Comparison of ENCODE assay signal across 19 mouse cellular contexts in genomic region chr16:10787548-10788058, GRCm38 (mm10). TPM values are rescaled to one million over a fixed set of nuclear protein-coding genes. Genes with fewer than 3 reads are reported as not detected.
A peak's percentile ranks its signal among the peaks of the same experiment; 100 is the strongest.
DNase-seq lines count a peak whose midpoint lies in the region; ATAC-seq and TF ChIP-seq lines count a peak whose summit lies in the region.
"Had no signal": no experiment of that assay in that cellular context is flagged by ENCODE, and none has a peak within 500 bp of the region (broad histone marks: within the 10 kb centered on the region; RNA-seq: fewer than 3 reads in every experiment).

No protein-coding gene starts in this region.

- no peaks in the 10 kb centered on the region for H3K4me1 ChIP-seq in cerebellum, adult 2 months (ENCODE audit: control insufficient read depth, insufficient read depth, low read length)
- H3K4me1 ChIP-seq in kidney, embryonic 15.5 days = peaks cover 47% of the 10 kb centered on the region
- peaks cover 26% of the 10 kb centered on the region for H3K4me1 ChIP-seq in kidney, embryonic 16.5 days (ENCODE audit: insufficient read depth, low read length)
- peaks cover 42% of the 10 kb centered on the region for H3K4me1 ChIP-seq in thymus, adult 2 months (replicated peaks; ENCODE audit: control insufficient read depth, insufficient read depth, low read length)
- peaks cover 25% of the 10 kb centered on the region for H3K4me1 ChIP-seq in stomach, embryonic 16.5 days (ENCODE audit: control insufficient read depth, insufficient read depth, low read length)

- H3K27ac ChIP-seq in cerebellum, adult 2 months (ENCODE audit: insufficient read depth, low read length) = no peak overlapping the region
- H3K27ac ChIP-seq in kidney, embryonic 15.5 days = peak overlapping the region; percentile 45; the same call in 1 of the 2 replicates
- no peak overlapping the region for H3K27ac ChIP-seq in kidney, embryonic 16.5 days (ENCODE audit: low read length)
- peak overlapping the region; percentile 22; the same call in 1 of the 2 replicates for H3K27ac ChIP-seq in thymus, adult 2 months (ENCODE audit: control insufficient read depth, insufficient read depth, low read length)
- H3K27ac ChIP-seq in stomach, embryonic 16.5 days (ENCODE audit: low read length) = peak overlapping the region; percentile 99
- H3K27ac ChIP-seq: liver, embryonic 13.5 days; midbrain, embryonic 15.5 days had no signal

- WGBS in cerebellum, adult 2 months = 82% methylated on average over 7 of the region's 7 CpGs
- WGBS in kidney, embryonic 15.5 days = 81% methylated on average over 7 of the region's 7 CpGs
- 75% methylated on average over 7 of the region's 7 CpGs for WGBS in kidney, embryonic 16.5 days
- WGBS in thymus, adult 2 months = 88% methylated on average over 7 of the region's 7 CpGs
- WGBS in stomach, embryonic 16.5 days = 73% methylated on average over 7 of the region's 7 CpGs

- no peak for TF ChIP-seq CTCF in cerebellum, adult 2 months (IDR thresholded peaks at IDR 0.05; ENCODE audit: borderline replicate concordance, insufficient read depth, low read depth, low read length)
- TF ChIP-seq CTCF in thymus, adult 2 months (IDR thresholded peaks at IDR 0.05; ENCODE audit: borderline replicate concordance, control insufficient read depth, extremely low read depth, insufficient read depth, low read length, poor library complexity) = no peak

- peak; percentile 16 for DNase-seq in cerebellum, adult 9-11 months
- no peak for DNase-seq in cerebellum, adult 2 months
- DNase-seq in thymus, adult 2 months = no peak
- DNase-seq in thymus, postnatal 4 days = no peak
- DNase-seq in adrenal gland, postnatal 4 days (ENCODE audit: low spot score in 2 of 2) = no peak
- DNase-seq: cerebellum, adult 11 months; kidney, adult 8-10 months; liver, embryonic 13.5 days had no signal

- ATAC-seq in kidney, embryonic 15.5 days (replicated peaks; ENCODE audit: low FRiP score) = no peak
- no peak for ATAC-seq in kidney, embryonic 16.5 days (ENCODE audit: low FRiP score, low TSS enrichment)
- no peak for ATAC-seq in stomach, embryonic 16.5 days (ENCODE audit: insufficient read depth, low FRiP score)
- ATAC-seq: midbrain, embryonic 15.5 days had no signal

- H3K9ac ChIP-seq in kidney, embryonic 15.5 days = no peak overlapping the region
- no peak overlapping the region for H3K9ac ChIP-seq in kidney, embryonic 16.5 days (replicated peaks; ENCODE audit: low read length)
- H3K9ac ChIP-seq in stomach, embryonic 16.5 days (ENCODE audit: low read length) = no peak overlapping the region
- H3K9ac ChIP-seq: liver, embryonic 13.5 days; lung, embryonic 15.5 days; midbrain, embryonic 15.5 days had no signal

- no peak for TF ChIP-seq POLR2A in cerebellum, adult 2 months (IDR thresholded peaks at IDR 0.05; ENCODE audit: borderline replicate concordance, insufficient read depth, low read length)
- no peak for TF ChIP-seq POLR2A in thymus, adult 2 months (IDR thresholded peaks at IDR 0.05; ENCODE audit: control insufficient read depth, extremely low read depth, insufficient read depth, low read length, poor library complexity)

- no peaks in the 10 kb centered on the region for H3K36me3 ChIP-seq in kidney, embryonic 15.5 days
- H3K36me3 ChIP-seq in kidney, embryonic 16.5 days (ENCODE audit: insufficient read depth, low read length) = no peaks in the 10 kb centered on the region
- peaks cover 18% of the 10 kb centered on the region for H3K36me3 ChIP-seq in thymus, adult 2 months (ENCODE audit: control insufficient read depth, insufficient read depth, low read length)
- no peaks in the 10 kb centered on the region for H3K36me3 ChIP-seq in stomach, embryonic 16.5 days (ENCODE audit: control insufficient read depth, insufficient read depth, low read length)
- H3K36me3 ChIP-seq: liver, embryonic 13.5 days; lung, embryonic 15.5 days; midbrain, embryonic 15.5 days had no signal

- H3K4me3 ChIP-seq in cerebellum, adult 2 months (replicated peaks; ENCODE audit: insufficient read depth, low read depth, low read length) = no peak overlapping the region
- no peak overlapping the region for H3K4me3 ChIP-seq in kidney, embryonic 15.5 days (replicated peaks)
- H3K4me3 ChIP-seq in kidney, embryonic 16.5 days (ENCODE audit: low read length) = no peak overlapping the region
- no peak overlapping the region for H3K4me3 ChIP-seq in thymus, adult 2 months (ENCODE audit: control insufficient read depth, insufficient read depth, low read length)
- H3K4me3 ChIP-seq in stomach, embryonic 16.5 days (replicated peaks; ENCODE audit: low read length) = no peak overlapping the region
- H3K4me3 ChIP-seq: liver, embryonic 13.5 days; lung, embryonic 15.5 days; midbrain, embryonic 15.5 days had no signal

- no peaks in the 10 kb centered on the region for H3K27me3 ChIP-seq in cerebellum, adult 2 months (ENCODE audit: control insufficient read depth, insufficient read depth, low read length)
- no peaks in the 10 kb centered on the region for H3K27me3 ChIP-seq in kidney, embryonic 15.5 days
- no peaks in the 10 kb centered on the region for H3K27me3 ChIP-seq in kidney, embryonic 16.5 days (ENCODE audit: insufficient read depth, low read length)
- no peaks in the 10 kb centered on the region for H3K27me3 ChIP-seq in thymus, adult 2 months (ENCODE audit: control insufficient read depth, insufficient read depth, low read length)
- no peaks in the 10 kb centered on the region for H3K27me3 ChIP-seq in stomach, embryonic 16.5 days (ENCODE audit: control insufficient read depth, insufficient read depth, low read length)
- H3K27me3 ChIP-seq: lung, embryonic 15.5 days had no signal

- no peaks in the 10 kb centered on the region for H3K9me3 ChIP-seq in kidney, embryonic 15.5 days (replicated peaks)
- no peaks in the 10 kb centered on the region for H3K9me3 ChIP-seq in kidney, embryonic 16.5 days (ENCODE audit: low read length)
- no peaks in the 10 kb centered on the region for H3K9me3 ChIP-seq in stomach, embryonic 16.5 days (replicated peaks; ENCODE audit: control insufficient read depth, low read length)
- H3K9me3 ChIP-seq: liver, embryonic 13.5 days; lung, embryonic 15.5 days; midbrain, embryonic 15.5 days had no signal

- H3K4me2 ChIP-seq in kidney, embryonic 15.5 days = no peak overlapping the region
- no peak overlapping the region for H3K4me2 ChIP-seq in kidney, embryonic 16.5 days (replicated peaks; ENCODE audit: low read depth, low read length)
- no peak overlapping the region for H3K4me2 ChIP-seq in stomach, embryonic 16.5 days (ENCODE audit: low read depth, low read length)
- H3K4me2 ChIP-seq: heart, embryonic 11.5 days; liver, embryonic 13.5 days; lung, embryonic 15.5 days; midbrain, embryonic 15.5 days had no signal

RNA-seq across cellular contexts. Expression of gene Tnp2, which starts 0.9 kb away (rescaled TPM):
- not detected in 2 replicates for polyA plus RNA-seq in cerebellum, adult 2 months (2012; rRNA removed)
- not detected in 2 replicates for polyA plus RNA-seq in kidney, embryonic 15.5 days (2015; fragmentation: Nextera tagmentation; extraction: Ambion mirVana)
- polyA plus RNA-seq in kidney, embryonic 16.5 days (2015; fragmentation: Nextera tagmentation; extraction: Ambion mirVana) = not detected in 2 replicates
- 2.7 and 14.2 TPM in 2 replicates for polyA plus RNA-seq in thymus, adult 2 months (2012; rRNA removed)
- polyA plus RNA-seq in stomach, embryonic 16.5 days (2015; fragmentation: Nextera tagmentation; extraction: Ambion mirVana) = not detected in 2 replicates
- total RNA-seq in adrenal gland, postnatal 4 days (2021) = not detected
- total RNA-seq: gastrocnemius, postnatal 14 days; heart, postnatal 4 days; left cerebral cortex, postnatal 36 days had no signal
- polyA plus RNA-seq: brain, embryonic 14.5 days; embryonic facial prominence, embryonic 11.5 days; heart, embryonic 11.5 days; liver, embryonic 13.5 days; lung, embryonic 15.5 days; midbrain, embryonic 15.5 days had no signal

RNA-seq across cellular contexts. Expression of gene Socs1, which starts 2.3 kb away (rescaled TPM):
- 1.1 and 1.3 TPM in 2 replicates for polyA plus RNA-seq in cerebellum, adult 2 months (2012; rRNA removed)
- polyA plus RNA-seq in kidney, embryonic 15.5 days (2015; fragmentation: Nextera tagmentation; extraction: Ambion mirVana) = 6.9 and 7.8 TPM in 2 replicates
- 5.8 and 7.3 TPM in 2 replicates for polyA plus RNA-seq in kidney, embryonic 16.5 days (2015; fragmentation: Nextera tagmentation; extraction: Ambion mirVana)
- polyA plus RNA-seq in thymus, adult 2 months (2012; rRNA removed) = 279 and 377 TPM in 2 replicates
- polyA plus RNA-seq in stomach, embryonic 16.5 days (2015; fragmentation: Nextera tagmentation; extraction: Ambion mirVana) = 6.2 and 7.3 TPM in 2 replicates
- 1 to 10 TPM; 6.4 to 7.0 TPM for total RNA-seq in adrenal gland, postnatal 4 days (2021)

RNA-seq across cellular contexts. Expression of gene Prm3, which starts 3.1 kb away (rescaled TPM):
- not detected in 2 replicates for polyA plus RNA-seq in cerebellum, adult 2 months (2012; rRNA removed)
- not detected in 2 replicates for polyA plus RNA-seq in kidney, embryonic 15.5 days (2015; fragmentation: Nextera tagmentation; extraction: Ambion mirVana)
- not detected in 2 replicates for polyA plus RNA-seq in kidney, embryonic 16.5 days (2015; fragmentation: Nextera tagmentation; extraction: Ambion mirVana)
- not detected in 2 replicates for polyA plus RNA-seq in thymus, adult 2 months (2012; rRNA removed)
- not detected in 2 replicates for polyA plus RNA-seq in stomach, embryonic 16.5 days (2015; fragmentation: Nextera tagmentation; extraction: Ambion mirVana)
- not detected for total RNA-seq in adrenal gland, postnatal 4 days (2021)
- total RNA-seq: gastrocnemius, postnatal 14 days; heart, postnatal 4 days; left cerebral cortex, postnatal 36 days had no signal
- polyA plus RNA-seq: brain, embryonic 14.5 days; embryonic facial prominence, embryonic 11.5 days; heart, embryonic 11.5 days; liver, embryonic 13.5 days; lung, embryonic 15.5 days; midbrain, embryonic 15.5 days had no signal

RNA-seq across cellular contexts. Expression of gene Prm2, which starts 8.3 kb away (rescaled TPM):
- polyA plus RNA-seq in cerebellum, adult 2 months (2012; rRNA removed) = not detected in 2 replicates
- polyA plus RNA-seq in kidney, embryonic 15.5 days (2015; fragmentation: Nextera tagmentation; extraction: Ambion mirVana) = not detected in 2 replicates
- not detected in 2 replicates for polyA plus RNA-seq in kidney, embryonic 16.5 days (2015; fragmentation: Nextera tagmentation; extraction: Ambion mirVana)
- 0.50 and 7.0 TPM in 2 replicates for polyA plus RNA-seq in thymus, adult 2 months (2012; rRNA removed)
- not detected in 2 replicates for polyA plus RNA-seq in stomach, embryonic 16.5 days (2015; fragmentation: Nextera tagmentation; extraction: Ambion mirVana)
- not detected for total RNA-seq in adrenal gland, postnatal 4 days (2021)
- total RNA-seq: gastrocnemius, postnatal 14 days; heart, postnatal 4 days; left cerebral cortex, postnatal 36 days had no signal
- polyA plus RNA-seq: brain, embryonic 14.5 days; embryonic facial prominence, embryonic 11.5 days; heart, embryonic 11.5 days; liver, embryonic 13.5 days; lung, embryonic 15.5 days; midbrain, embryonic 15.5 days had no signal

RNA-seq across cellular contexts. Expression of gene Prm1, which starts 18.0 kb away (rescaled TPM):
- not detected in 2 replicates for polyA plus RNA-seq in cerebellum, adult 2 months (2012; rRNA removed)
- 0.51 TPM in 1 of 2 replicates, not detected in the other for polyA plus RNA-seq in kidney, embryonic 15.5 days (2015; fragmentation: Nextera tagmentation; extraction: Ambion mirVana)
- polyA plus RNA-seq in kidney, embryonic 16.5 days (2015; fragmentation: Nextera tagmentation; extraction: Ambion mirVana) = not detected in 2 replicates
- 0.96 and 6.1 TPM in 2 replicates for polyA plus RNA-seq in thymus, adult 2 months (2012; rRNA removed)
- not detected in 2 replicates for polyA plus RNA-seq in stomach, embryonic 16.5 days (2015; fragmentation: Nextera tagmentation; extraction: Ambion mirVana)
- total RNA-seq in adrenal gland, postnatal 4 days (2021) = not detected
- total RNA-seq: gastrocnemius, postnatal 14 days; heart, postnatal 4 days; left cerebral cortex, postnatal 36 days had no signal
- polyA plus RNA-seq: brain, embryonic 14.5 days; embryonic facial prominence, embryonic 11.5 days; heart, embryonic 11.5 days; liver, embryonic 13.5 days had no signal

Comparison
In these comparisons a context has a peak if more than half of its experiments do, and no peak if none do; other contexts are left out.
1. H3K27ac ChIP-seq: peak in kidney, embryonic 15.5 days (single experiment), thymus, adult 2 months (single experiment) and stomach, embryonic 16.5 days (single experiment); none in cerebellum, adult 2 months (single experiment) and kidney, embryonic 16.5 days (single experiment).
2. RNA of gene Socs1, which starts 2.3 kb away (polyA plus RNA-seq): 279 to 377 TPM in thymus, adult 2 months; 6.9 to 7.8 TPM in kidney, embryonic 15.5 days, 5.8 to 7.3 TPM in kidney, embryonic 16.5 days, 6.2 to 7.3 TPM in stomach, embryonic 16.5 days and 1.1 to 1.3 TPM in cerebellum, adult 2 months; every median in the first group is over 10 times any median in the second.